8 mouse cellular contexts compared by ENCODE assay signal in genomic region chr8:22227061-22227877, GRCm38 (mm10). TPM values are rescaled to one million over a fixed set of nuclear protein-coding genes. Genes with fewer than 3 reads are reported as not detected.
DNase-seq lines count a peak whose midpoint lies in the region; ATAC-seq lines count a peak whose summit lies in the region.

Gene Thsd1, plus strand, starts transcription at chr8:22227313.

- peaks cover 5% of the 10 kb centered on the region; the same call in 1 of the 2 replicates for H3K36me3 ChIP-seq in lung, embryonic 15.5 days

- peak within 1 kb of the TSS; percentile 91 for H3K4me2 ChIP-seq in lung, embryonic 15.5 days

- 1% methylated on average over 39 of the region's 39 CpGs for WGBS in lung, embryonic 15.5 days

- ATAC-seq in lung, embryonic 15.5 days (ENCODE audit: borderline replicate concordance, extremely low read depth, low FRiP score, low TSS enrichment): peak; percentile 86

- peak within 1 kb of the TSS; percentile 50 for H3K9ac ChIP-seq in lung, embryonic 15.5 days

- H3K4me1 ChIP-seq in lung, embryonic 15.5 days: peaks cover 7% of the 10 kb centered on the region; the same call in 1 of the 2 replicates

- DNase-seq in 3T3-L1 (ENCODE audit: low read depth, low spot score): peak; percentile 10
- peak; percentile 77 for DNase-seq in Muller cell, postnatal 12 days (ENCODE audit: inconsistent ontology term)
- DNase-seq in embryo, embryonic 11.5 days (ENCODE audit: low read depth, low spot score): peak; percentile 34
- DNase-seq in heart, adult 8-10 months (ENCODE audit: low spot score): peak; percentile 67
- peak; percentile 73 for DNase-seq in kidney, adult 18-20 months
- DNase-seq in ovary, adult 18-20 months (ENCODE audit: low spot score): peak; percentile 33
- DNase-seq in urinary bladder, postnatal 4 days (ENCODE audit: low spot score in 2 of 2): peak; percentile 46 to 67

- peak within 1 kb of the TSS; percentile 43 for H3K27ac ChIP-seq in lung, embryonic 15.5 days

- H3K9me3 ChIP-seq in lung, embryonic 15.5 days: no peaks in the 10 kb centered on the region

- peak within 1 kb of the TSS; percentile 57 for H3K4me3 ChIP-seq in lung, embryonic 15.5 days

- no peaks in the 10 kb centered on the region for H3K27me3 ChIP-seq in lung, embryonic 15.5 days

RNA-seq across cellular contexts. Expression of gene Thsd1, which starts in this region (rescaled TPM):
- 1 to 10 TPM; 3.8 to 4.5 (median 4.3) TPM for total RNA-seq in heart, adult 8-10 months (2022)
- 30.8 and 31.2 TPM in 2 replicates for polyA plus RNA-seq in lung, embryonic 15.5 days (2015; fragmentation: Nextera tagmentation; extraction: Ambion mirVana)

Comparison
In these comparisons a context has a peak if more than half of its experiments do, and no peak if none do; other contexts are left out.
1. Peak in every context shown above with its lines: DNase-seq, ATAC-seq, H3K4me3 ChIP-seq and H3K27ac ChIP-seq.
2. DNase-seq: peak in every context shown above with its lines; median percentile 77 in Muller cell, postnatal 12 days; 73 in kidney, adult 18-20 months; 67 in heart, adult 8-10 months; 56 in urinary bladder, postnatal 4 days; 34 in embryo, embryonic 11.5 days; 33 in ovary, adult 18-20 months; 10 in 3T3-L1.